Comparison of ENCODE assay signal across 17 mouse cellular contexts in the genomic region with DNA sequence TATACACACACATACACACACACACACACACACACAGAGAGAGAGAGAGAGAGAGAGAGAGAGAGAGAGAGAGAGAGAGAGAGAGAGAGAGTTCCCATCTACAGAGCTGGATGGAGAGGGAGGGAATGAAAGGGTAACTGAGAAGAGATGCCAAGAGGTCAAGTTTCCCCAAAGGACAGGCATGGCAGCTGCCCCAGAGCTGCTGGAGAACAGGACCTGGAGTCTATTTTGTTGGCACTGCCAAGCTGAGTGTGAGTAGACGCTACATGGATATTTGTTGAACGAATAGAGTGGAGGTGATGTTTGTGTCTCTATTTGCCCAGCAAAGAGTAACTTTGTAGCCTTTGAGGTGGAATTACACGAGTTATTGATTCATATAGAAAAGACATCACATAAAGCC. TPM values are rescaled to one million over a fixed set of nuclear protein-coding genes. Genes with fewer than 3 reads are reported as not detected.
A peak's percentile ranks its signal among the peaks of the same experiment; 100 is the strongest.
DNase-seq lines count a peak whose midpoint lies in the region; ATAC-seq and TF ChIP-seq lines count a peak whose summit lies in the region.
"Had no signal": no experiment of that assay in that cellular context is flagged by ENCODE, and none has a peak within 500 bp of the region (broad histone marks: within the 10 kb centered on the region; RNA-seq: fewer than 3 reads in every experiment).

No protein-coding gene starts in this region.

- H3K27ac ChIP-seq in gastrocnemius, adult 2 months = no peak overlapping the region
- no peak overlapping the region for H3K27ac ChIP-seq in liver, adult 2 months (replicated peaks; ENCODE audit: insufficient read depth, low read depth, low read length)
- H3K27ac ChIP-seq in liver, embryonic 12.5 days = no peak overlapping the region
- H3K27ac ChIP-seq in intestine, postnatal 0 days (ENCODE audit: low read depth, low read length) = peak overlapping the region; percentile 36
- H3K27ac ChIP-seq in kidney, adult 2 months (ENCODE audit: insufficient read depth, low read depth, low read length) = no peak overlapping the region
- no peak overlapping the region for H3K27ac ChIP-seq in left cerebral cortex, adult 2 months
- H3K27ac ChIP-seq: embryonic facial prominence, embryonic 10.5 days; forebrain, embryonic 13.5 days; heart, embryonic 13.5 days; hindbrain, embryonic 12.5 days had no signal

- 0 out of 2 replicates have a peak, but pooled peaks cover 3% of the 10 kb centered on the region for H3K4me1 ChIP-seq in liver, adult 2 months (ENCODE audit: control insufficient read depth, insufficient read depth, low read length)
- no peaks in the 10 kb centered on the region for H3K4me1 ChIP-seq in liver, embryonic 12.5 days
- H3K4me1 ChIP-seq in intestine, postnatal 0 days (replicated peaks; ENCODE audit: control insufficient read depth, insufficient read depth, low read length) = peaks cover 5% of the 10 kb centered on the region; the same call in 1 of the 2 replicates
- H3K4me1 ChIP-seq in kidney, adult 2 months (ENCODE audit: control insufficient read depth, insufficient read depth, low read length) = no peaks in the 10 kb centered on the region
- H3K4me1 ChIP-seq: embryonic facial prominence, embryonic 10.5 days; forebrain, embryonic 13.5 days; hindbrain, embryonic 12.5 days had no signal

- TF ChIP-seq POLR2A in liver, adult 2 months (IDR thresholded peaks at IDR 0.05; ENCODE audit: extremely low read depth, insufficient read depth, low read length) = no peak
- TF ChIP-seq POLR2A in kidney, adult 2 months (IDR thresholded peaks at IDR 0.05; ENCODE audit: low read depth, low read length) = no peak

- DNase-seq in gastrocnemius, adult 2 months = peak; percentile 52
- DNase-seq in gastrocnemius, postnatal 36 days = no peak
- peak; percentile 2 for DNase-seq in liver, adult 2 months (ENCODE audit: extremely low read depth, low read depth, low spot score)
- no peak for DNase-seq in kidney, adult 2 months
- DNase-seq in left cerebral cortex, adult 2 months (ENCODE audit: extremely low spot score in 1 of 2, low spot score in 2 of 2) = no peak
- DNase-seq: adrenal gland, postnatal 25 days; cerebellum, adult 2 months; cerebellum, postnatal 10 days; forebrain, postnatal 0 days; heart, postnatal 36 days had no signal

- no peak for ATAC-seq in liver, embryonic 12.5 days
- no peak for ATAC-seq in intestine, postnatal 0 days
- ATAC-seq: forebrain, embryonic 13.5 days; forebrain, postnatal 0 days; hindbrain, embryonic 16.5 days had no signal

- H3K9me3 ChIP-seq in liver, embryonic 12.5 days (replicated peaks) = no peaks in the 10 kb centered on the region
- H3K9me3 ChIP-seq in intestine, postnatal 0 days (ENCODE audit: control insufficient read depth) = no peaks in the 10 kb centered on the region
- H3K9me3 ChIP-seq: embryonic facial prominence, embryonic 10.5 days; forebrain, embryonic 13.5 days; heart, embryonic 13.5 days; hindbrain, embryonic 12.5 days had no signal

- 56% methylated on average over 3 of the region's 3 CpGs for WGBS in liver, adult 2 months
- WGBS in liver, embryonic 12.5 days (ENCODE audit: insufficient replicate concordance) = 56% methylated on average over 3 of the region's 3 CpGs
- WGBS in intestine, postnatal 0 days = 76% methylated on average over 3 of the region's 3 CpGs
- 89% methylated on average over 3 of the region's 3 CpGs for WGBS in kidney, adult 2 months

- no peak overlapping the region for H3K4me3 ChIP-seq in gastrocnemius, adult 2 months
- H3K4me3 ChIP-seq in liver, adult 2 months (ENCODE audit: insufficient read depth, low read depth, low read length) = no peak overlapping the region
- no peak overlapping the region for H3K4me3 ChIP-seq in liver, embryonic 12.5 days
- no peak overlapping the region for H3K4me3 ChIP-seq in intestine, postnatal 0 days (ENCODE audit: low read depth, low read length)
- no peak overlapping the region for H3K4me3 ChIP-seq in kidney, adult 2 months (ENCODE audit: insufficient read depth, low read depth, low read length)
- H3K4me3 ChIP-seq in left cerebral cortex, adult 2 months = no peak overlapping the region
- H3K4me3 ChIP-seq: embryonic facial prominence, embryonic 10.5 days; forebrain, embryonic 13.5 days; heart, embryonic 13.5 days; hindbrain, embryonic 12.5 days had no signal

- no peaks in the 10 kb centered on the region for H3K27me3 ChIP-seq in liver, adult 2 months (ENCODE audit: control insufficient read depth, insufficient read depth, low read length)
- no peaks in the 10 kb centered on the region for H3K27me3 ChIP-seq in liver, embryonic 12.5 days (replicated peaks)
- H3K27me3 ChIP-seq in intestine, postnatal 0 days (replicated peaks; ENCODE audit: control insufficient read depth, insufficient read depth, low read length) = no peaks in the 10 kb centered on the region
- no peaks in the 10 kb centered on the region for H3K27me3 ChIP-seq in kidney, adult 2 months (replicated peaks; ENCODE audit: control insufficient read depth, insufficient read depth, low read length)
- H3K27me3 ChIP-seq: forebrain, embryonic 13.5 days; heart, embryonic 13.5 days; hindbrain, embryonic 12.5 days had no signal

- intact Hi-C loops in gastrocnemius, adult 2 months (cut with DNase I) = no loop called here
- intact Hi-C loops in gastrocnemius, postnatal 36 days (cut with DNase I) = no loop called here
- intact Hi-C loops in left cerebral cortex, adult 2 months (cut with DNase I) = no loop called here

- H3K4me2 ChIP-seq in liver, embryonic 12.5 days = no peak overlapping the region
- no peak overlapping the region for H3K4me2 ChIP-seq in intestine, postnatal 0 days (replicated peaks; ENCODE audit: low read depth)
- H3K4me2 ChIP-seq: forebrain, embryonic 13.5 days; heart, embryonic 13.5 days; hindbrain, embryonic 12.5 days had no signal

- no peak overlapping the region for H3K9ac ChIP-seq in liver, adult 2 months (ENCODE audit: low read depth, low read length)
- H3K9ac ChIP-seq in liver, embryonic 12.5 days = no peak overlapping the region
- no peak overlapping the region for H3K9ac ChIP-seq in intestine, postnatal 0 days (ENCODE audit: low read depth, low read length)
- H3K9ac ChIP-seq: forebrain, embryonic 13.5 days; forebrain, postnatal 0 days; heart, embryonic 13.5 days; hindbrain, embryonic 12.5 days had no signal

- no peak for TF ChIP-seq CTCF in gastrocnemius, adult 2 months (IDR thresholded peaks at IDR 0.05)
- no peak for TF ChIP-seq CTCF in liver, adult 2 months (IDR thresholded peaks at IDR 0.05; ENCODE audit: low read depth, low read length)
- TF ChIP-seq CTCF in intestine, postnatal 0 days (IDR thresholded peaks at IDR 0.05; ENCODE audit: low read depth) = no peak
- no peak for TF ChIP-seq CTCF in kidney, adult 2 months (conservative IDR thresholded peaks at IDR 0.05; ENCODE audit: insufficient read depth, insufficient read length, low read depth, low read length)
- no peak for TF ChIP-seq CTCF in left cerebral cortex, adult 2 months (IDR thresholded peaks at IDR 0.05)

- H3K79me2 ChIP-seq in liver, adult 2 months (ENCODE audit: control insufficient read depth, insufficient read depth, low read length) = no peaks in the 10 kb centered on the region

- H3K36me3 ChIP-seq in liver, adult 2 months (ENCODE audit: control insufficient read depth, insufficient read depth, low read length) = no peaks in the 10 kb centered on the region
- H3K36me3 ChIP-seq in liver, embryonic 12.5 days = no peaks in the 10 kb centered on the region
- H3K36me3 ChIP-seq in intestine, postnatal 0 days (ENCODE audit: control insufficient read depth, insufficient read depth) = no peaks in the 10 kb centered on the region
- no peaks in the 10 kb centered on the region for H3K36me3 ChIP-seq in kidney, adult 2 months (ENCODE audit: control insufficient read depth, insufficient read depth, low read length)
- H3K36me3 ChIP-seq: embryonic facial prominence, embryonic 10.5 days; heart, embryonic 13.5 days; hindbrain, embryonic 12.5 days had no signal

RNA-seq across cellular contexts. Expression of a gene that starts 50.2 kb away (rescaled TPM):
- total RNA-seq in gastrocnemius, adult 2 months (2021) = 10 to 100 TPM in 1 of 2 experiments, 1 to 10 TPM in 1; 9.6 to 10.8 TPM
- 1 to 10 TPM; 8.5 to 9.7 TPM for total RNA-seq in gastrocnemius, postnatal 36 days (2021)
- total RNA-seq in liver, adult 2 months (2014; rRNA removed) = 1.7 TPM in 2 replicates
- polyA plus RNA-seq in liver, adult 2 months (2012; rRNA removed) = 1.9 TPM in 2 replicates
- polyA plus RNA-seq in liver, embryonic 12.5 days (2016; fragmentation: Nextera tagmentation; extraction: Ambion mirVana) = 8.6 and 9.7 TPM in 2 replicates
- 4.2 and 4.4 TPM in 2 replicates for polyA plus RNA-seq in intestine, postnatal 0 days (2015; fragmentation: Nextera tagmentation; extraction: Ambion mirVana)
- polyA plus RNA-seq in kidney, adult 2 months (2012; rRNA removed) = 2.1 and 2.2 TPM in 2 replicates
- 10 to 100 TPM; 21.1 to 21.8 TPM for total RNA-seq in left cerebral cortex, adult 2 months (2021)

Comparison
In these comparisons a context has a peak if more than half of its experiments do, and no peak if none do; other contexts are left out.
1. DNase-seq: peak in gastrocnemius, adult 2 months (single experiment) and liver, adult 2 months (single experiment); none in gastrocnemius, postnatal 36 days (0 of 2), kidney, adult 2 months (single experiment) and left cerebral cortex, adult 2 months (0 of 2).